Comparison of ENCODE assay signal across 13 mouse cellular contexts in genomic region chr17:7292012-7292684, GRCm38 (mm10). TPM values are rescaled to one million over a fixed set of nuclear protein-coding genes. Genes with fewer than 3 reads are reported as not detected.
A peak's percentile ranks its signal among the peaks of the same experiment; 100 is the strongest.
DNase-seq lines count a peak whose midpoint lies in the region; ATAC-seq lines count a peak whose summit lies in the region.
"Had no signal": no experiment of that assay in that cellular context is flagged by ENCODE, and none has a peak within 500 bp of the region (broad histone marks: within the 10 kb centered on the region; RNA-seq: fewer than 3 reads in every experiment).

No protein-coding gene starts in this region.

- H3K4me1 ChIP-seq in forebrain, embryonic 13.5 days: peaks cover 16% of the 10 kb centered on the region
- no peaks in the 10 kb centered on the region for H3K4me1 ChIP-seq in midbrain, embryonic 14.5 days (ENCODE audit: control insufficient read depth, insufficient read depth, low read length)
- H3K4me1 ChIP-seq: liver, embryonic 15.5 days had no signal

- no peak overlapping the region for H3K4me2 ChIP-seq in forebrain, embryonic 13.5 days
- no peak overlapping the region for H3K4me2 ChIP-seq in midbrain, embryonic 14.5 days (ENCODE audit: low read length)
- H3K4me2 ChIP-seq: liver, embryonic 15.5 days had no signal

- 0 out of 2 replicates have a peak overlapping the region, but pooled peaks have one; percentile 17 for H3K9ac ChIP-seq in forebrain, embryonic 13.5 days
- H3K9ac ChIP-seq in midbrain, embryonic 14.5 days (replicated peaks; ENCODE audit: low read length): no peak overlapping the region
- H3K9ac ChIP-seq: liver, embryonic 15.5 days had no signal

- WGBS in forebrain, embryonic 13.5 days: 55% methylated on average over 11 of the region's 11 CpGs
- 62% methylated on average over 11 of the region's 11 CpGs for WGBS in midbrain, embryonic 14.5 days

- peak; percentile 88 for ATAC-seq in forebrain, embryonic 13.5 days
- no peak; the same call in 1 of the 2 replicates for ATAC-seq in midbrain, embryonic 14.5 days (ENCODE audit: low FRiP score, low TSS enrichment)
- ATAC-seq: Patski had no signal

- no peaks in the 10 kb centered on the region for H3K27me3 ChIP-seq in forebrain, embryonic 13.5 days
- H3K27me3 ChIP-seq in midbrain, embryonic 14.5 days (ENCODE audit: control insufficient read depth, insufficient read depth, low read length): no peaks in the 10 kb centered on the region
- H3K27me3 ChIP-seq: liver, embryonic 15.5 days; Patski had no signal

- DNase-seq in layer of hippocampus, adult 11-12 months (ENCODE audit: low spot score): peak; percentile 48
- DNase-seq in layer of hippocampus, adult 9-10 months (ENCODE audit: low spot score): no peak
- DNase-seq in cerebellum, adult 9-10 months: peak; percentile 45
- peak; percentile 17 for DNase-seq in midbrain, embryonic 14.5 days
- DNase-seq in spleen, postnatal 14 days (ENCODE audit: low spot score in 2 of 2): no peak
- no peak for DNase-seq in spleen, postnatal 36 days (ENCODE audit: low spot score in 2 of 2)
- DNase-seq: adrenal gland, postnatal 10 days; heart, postnatal 36 days had no signal

- H3K4me3 ChIP-seq in forebrain, embryonic 13.5 days: no peak overlapping the region
- no peak overlapping the region for H3K4me3 ChIP-seq in midbrain, embryonic 14.5 days (replicated peaks; ENCODE audit: low read depth, low read length)
- H3K4me3 ChIP-seq: erythroblast, embryonic 14.5 days; liver, embryonic 15.5 days had no signal

- H3K27ac ChIP-seq in forebrain, embryonic 13.5 days: peak overlapping the region; percentile 59
- peak overlapping the region; percentile 49 for H3K27ac ChIP-seq in midbrain, embryonic 14.5 days (replicated peaks; ENCODE audit: low read depth, low read length)
- H3K27ac ChIP-seq: liver, embryonic 15.5 days had no signal

- peaks cover 37% of the 10 kb centered on the region; the same call in 1 of the 2 replicates for H3K36me3 ChIP-seq in forebrain, embryonic 13.5 days (ENCODE audit: poor library complexity, severe bottlenecking)
- H3K36me3 ChIP-seq in midbrain, embryonic 14.5 days (ENCODE audit: control insufficient read depth, insufficient read depth, low read length): peaks cover 8% of the 10 kb centered on the region; the same call in 1 of the 2 replicates
- H3K36me3 ChIP-seq: liver, embryonic 15.5 days had no signal

- H3K9me3 ChIP-seq in forebrain, embryonic 13.5 days (replicated peaks): no peaks in the 10 kb centered on the region
- H3K9me3 ChIP-seq in midbrain, embryonic 14.5 days (ENCODE audit: control insufficient read depth, low read length): no peaks in the 10 kb centered on the region
- H3K9me3 ChIP-seq: liver, embryonic 15.5 days had no signal

RNA-seq across cellular contexts. Expression of gene Tcp10a, which starts 32.3 kb away (rescaled TPM):
- polyA plus RNA-seq in forebrain, embryonic 13.5 days (2015; fragmentation: Nextera tagmentation; extraction: Ambion mirVana): not detected in 2 replicates
- not detected in 2 replicates for polyA plus RNA-seq in midbrain, embryonic 14.5 days (2014; fragmentation: Nextera tagmentation; extraction: Ambion mirVana)
- polyA plus RNA-seq: erythroblast, embryonic 14.5 days; kidney, embryonic 16.5 days; liver, embryonic 15.5 days had no signal

Comparison
In these comparisons a context has a peak if more than half of its experiments do, and no peak if none do; other contexts are left out.
1. DNase-seq: peak in layer of hippocampus, adult 11-12 months (single experiment), cerebellum, adult 9-10 months (single experiment) and midbrain, embryonic 14.5 days (single experiment); none in layer of hippocampus, adult 9-10 months (single experiment), spleen, postnatal 14 days (0 of 2) and spleen, postnatal 36 days (0 of 2).